Mouse (Mus musculus): ENCODE results near the gene Ammecr1. TPM values are rescaled to one million over a fixed set of nuclear protein-coding genes. Genes with fewer than 3 reads are reported as not detected.

The Ammecr1 gene
- total RNA-seq, 2 experiments from 2014 or later: 8.7 to 12.2 TPM

DNA sequence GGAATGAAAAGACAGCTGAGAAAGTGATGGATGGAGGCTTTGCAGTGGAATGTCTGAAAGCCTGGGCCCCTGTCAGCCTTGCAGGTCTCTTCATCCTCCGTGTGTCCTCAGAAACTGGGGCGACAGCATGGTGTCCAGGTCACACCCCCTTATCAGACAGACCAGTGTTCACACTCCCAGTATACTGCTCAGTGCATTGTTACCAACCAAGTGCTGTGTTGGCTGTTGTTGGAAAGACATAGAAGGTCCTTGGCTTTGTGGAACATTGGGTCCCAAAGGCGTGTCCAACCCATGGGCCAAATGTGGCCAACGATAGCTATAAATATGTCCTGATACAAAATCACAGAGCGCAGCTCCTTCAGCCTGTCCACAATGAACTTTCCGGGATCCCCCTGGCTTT, 136.0 kb downstream of the Ammecr1 start:
- no peak for DNase-seq (ENCODE audit: low spot score in 2 of 2)

DNA sequence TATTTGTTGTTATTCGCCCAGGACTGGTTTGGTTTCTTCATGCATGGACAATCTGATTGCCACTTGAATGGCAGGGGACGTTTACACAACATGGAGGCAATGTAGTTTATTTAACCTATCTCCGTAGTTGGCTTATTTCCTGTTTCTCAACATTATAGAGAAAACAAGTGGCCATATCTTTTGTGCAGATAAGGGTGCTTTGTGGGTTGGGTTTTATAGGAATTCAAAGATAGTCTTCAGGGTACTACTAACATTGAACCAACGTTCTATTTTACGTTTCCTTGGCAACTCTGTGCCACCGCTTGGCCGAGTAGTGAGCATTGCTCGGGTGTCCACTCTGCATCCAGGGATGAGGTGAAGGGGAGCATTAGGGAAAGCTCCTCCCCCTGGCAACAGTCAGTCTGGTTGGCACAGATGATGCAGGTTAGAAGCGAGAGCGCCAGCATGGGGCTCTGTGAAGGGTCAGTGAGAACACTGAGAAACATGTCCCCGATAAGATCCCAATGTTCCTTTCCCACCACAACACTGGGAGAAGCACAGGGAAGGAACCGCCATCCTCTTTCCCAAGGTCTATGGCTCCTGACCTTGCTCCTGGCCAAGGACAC, 136.6 kb downstream of the Ammecr1 start:
- DNase-seq (ENCODE audit: low spot score in 2 of 2): no peak

DNA sequence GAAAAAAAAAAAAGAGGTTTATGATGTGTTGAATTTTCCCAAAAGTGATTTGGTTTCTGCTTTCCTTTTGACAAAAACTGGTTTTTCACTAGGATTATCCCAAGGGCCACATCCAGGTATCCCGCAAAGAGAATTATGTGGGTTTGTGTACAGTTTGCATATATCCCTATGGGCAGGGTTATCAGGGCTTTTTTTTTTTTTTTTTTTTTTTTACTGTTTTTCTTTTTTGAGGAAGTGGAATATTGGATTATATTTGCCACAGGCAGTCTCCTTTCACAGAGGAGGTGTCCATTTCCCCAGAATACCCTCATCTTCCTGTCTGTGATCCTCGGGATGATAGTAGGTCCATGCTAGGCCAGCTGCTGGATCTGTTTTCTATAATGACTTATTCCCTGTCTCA, 137.3 kb downstream of the Ammecr1 start:
- DNase-seq (ENCODE audit: low spot score in 2 of 2): no peak

- DNase-seq (ENCODE audit: low spot score in 2 of 2): no peak
Observed at GRCm38 (mm10) chrX:142828184-142828908, 138.2 kb downstream of the Ammecr1 start.

DNA sequence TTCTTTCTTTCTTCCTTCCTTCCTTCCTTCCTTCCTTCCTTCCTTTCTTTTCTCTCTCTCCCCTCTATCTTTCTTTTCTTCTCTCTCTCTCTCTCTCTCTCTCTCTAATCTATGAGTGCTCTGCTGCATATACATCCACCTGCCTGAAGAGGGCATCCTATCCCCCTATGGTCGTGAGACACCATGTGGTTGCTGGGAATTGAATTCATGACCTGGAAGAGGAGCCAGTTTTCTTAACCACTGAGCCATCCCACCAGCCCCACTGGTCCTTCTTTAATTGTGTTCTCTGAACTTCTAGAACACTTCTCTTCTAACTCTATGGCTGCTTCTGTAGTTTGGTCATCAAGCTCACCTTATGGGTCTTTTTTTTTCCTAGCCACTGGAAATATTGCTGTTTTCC, 138.9 kb downstream of the Ammecr1 start:
- no peak for DNase-seq (ENCODE audit: low spot score in 2 of 2)

- DNase-seq (ENCODE audit: low spot score in 2 of 2): no peak
Observed at GRCm38 (mm10) chrX:142825309-142825708, 141.2 kb downstream of the Ammecr1 start.

GRCm38 (mm10) chrX:142821846-142822245, 144.7 kb downstream of the Ammecr1 start:
- no peak for DNase-seq (ENCODE audit: low spot score in 2 of 2)

DNA sequence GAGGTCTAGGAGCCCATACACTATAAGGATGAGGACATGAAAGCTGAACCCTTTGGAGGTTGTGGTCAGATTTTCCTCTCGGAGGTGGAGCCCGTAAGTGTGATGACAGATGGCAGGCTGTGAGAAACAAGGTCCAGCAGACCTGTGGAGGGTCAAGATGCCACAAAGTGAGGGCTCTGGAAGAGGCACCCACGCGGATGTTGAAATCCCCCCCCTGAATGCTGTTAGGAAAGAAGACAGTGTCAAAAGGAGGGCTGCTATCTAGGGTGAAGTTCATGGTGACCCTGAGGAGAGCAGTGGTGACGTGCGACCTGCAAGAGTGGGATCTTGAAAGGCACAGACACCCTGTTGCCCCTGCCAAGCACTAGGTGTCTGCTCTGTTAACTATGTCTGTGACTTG, 145.3 kb downstream of the Ammecr1 start:
- no peak for DNase-seq (ENCODE audit: low spot score in 2 of 2)

DNA sequence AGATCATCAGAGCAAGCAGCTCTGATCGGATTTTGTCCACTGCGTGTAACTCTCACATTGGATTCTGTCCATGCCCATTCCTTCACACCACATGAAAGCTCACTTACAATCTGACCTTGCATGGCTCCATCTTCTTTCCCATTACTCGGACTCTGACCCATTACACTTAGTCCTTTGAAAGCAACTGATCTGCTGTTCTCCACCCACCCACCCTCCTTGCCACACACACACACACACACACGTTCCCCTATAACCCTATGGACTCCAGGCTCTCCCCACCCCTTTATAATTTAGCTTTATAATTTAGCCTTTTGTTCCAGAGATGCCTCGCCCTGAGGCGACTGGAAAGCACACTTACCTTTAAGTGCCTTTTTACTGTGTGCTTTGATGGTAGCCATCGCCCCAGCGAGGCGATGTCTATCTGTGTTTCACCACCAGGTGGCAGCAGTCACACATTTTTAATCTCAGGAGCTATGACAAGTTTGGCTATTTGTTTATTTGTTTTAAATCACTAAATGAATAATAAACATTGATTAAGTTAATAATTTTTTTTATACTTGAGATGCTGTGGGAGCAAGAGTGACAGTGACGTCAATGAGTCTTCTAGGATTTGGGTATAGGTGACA, 148.4 kb downstream of the Ammecr1 start:
- DNase-seq (ENCODE audit: low spot score in 2 of 2): peak in 1 of 2 experiments; percentile 56

GRCm38 (mm10) chrX:142813146-142813545, 153.4 kb downstream of the Ammecr1 start:
- no peak for DNase-seq (ENCODE audit: low spot score in 2 of 2)

DNA sequence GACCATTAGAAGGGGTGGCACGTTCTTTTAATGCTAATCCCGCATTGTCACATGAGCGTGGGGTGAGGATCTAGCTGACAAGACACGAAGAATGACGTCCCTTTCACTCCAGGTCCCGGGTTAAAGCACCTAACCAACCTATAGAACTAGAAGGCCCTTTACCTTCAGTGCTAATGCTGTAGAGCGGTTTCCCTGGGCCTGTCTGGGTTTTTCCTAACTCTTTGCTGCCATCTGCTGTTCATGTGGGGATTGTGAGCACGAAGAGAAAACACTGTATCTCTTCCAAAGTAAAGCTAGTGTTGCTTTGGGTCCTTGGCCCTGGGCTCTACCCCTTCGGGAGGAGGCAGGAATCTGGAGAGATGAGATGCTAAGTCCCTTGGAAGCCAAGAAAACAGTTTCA, 158.1 kb downstream of the Ammecr1 start:
- peak in 1 of 2 experiments; percentile 34 for DNase-seq (ENCODE audit: low spot score in 2 of 2)

DNA sequence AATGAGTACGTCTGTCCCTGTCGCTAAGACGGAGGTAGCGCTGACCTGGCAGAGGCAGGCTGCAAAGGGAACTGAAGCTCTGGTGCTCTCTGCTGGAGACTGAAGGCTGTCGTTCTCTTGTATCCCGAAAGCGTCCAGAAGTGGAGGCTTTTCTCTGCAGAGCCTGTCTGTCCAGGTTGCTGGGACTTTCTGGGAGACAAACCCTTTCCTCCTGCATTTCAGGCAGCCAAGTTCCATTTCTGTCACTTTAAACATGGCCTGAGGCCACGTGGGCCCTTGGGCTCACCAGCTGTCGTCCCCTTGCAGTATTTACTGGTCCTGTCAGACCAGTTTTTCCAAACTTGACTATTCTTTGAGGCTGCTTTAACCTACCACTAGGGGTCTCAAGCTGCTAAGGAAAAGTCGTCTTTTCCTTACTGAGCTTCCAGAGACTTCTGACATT, 159.9 kb downstream of the Ammecr1 start:
- DNase-seq (ENCODE audit: low spot score in 2 of 2): no peak

- DNase-seq (ENCODE audit: low spot score in 2 of 2): no peak
Observed at GRCm38 (mm10) chrX:142806126-142806525, 160.4 kb downstream of the Ammecr1 start.

DNA sequence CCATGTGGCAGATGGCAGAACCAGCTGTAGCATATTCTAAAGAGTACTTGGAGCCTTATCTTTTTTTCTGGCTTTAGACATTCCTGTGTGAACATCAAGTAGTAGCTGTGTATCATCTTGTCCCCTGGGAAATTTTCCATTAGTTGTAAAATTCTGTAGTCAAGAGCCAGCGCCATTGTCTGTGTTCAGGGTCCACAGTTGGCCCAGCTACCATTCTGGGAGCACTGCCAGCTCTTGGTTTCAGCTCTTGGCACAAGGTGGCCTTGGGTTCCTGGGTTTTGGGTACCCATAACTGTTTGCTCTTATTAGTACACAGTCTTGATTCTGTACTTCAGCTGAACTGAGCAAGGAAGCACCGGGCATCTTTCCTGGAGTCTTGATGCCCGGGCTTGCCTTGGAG, 161.9 kb downstream of the Ammecr1 start:
- no peak for DNase-seq (ENCODE audit: low spot score in 2 of 2)

Small RNA genes within 50 kb of the gene (microRNA-seq; reads per million reads assigned to microRNA genes)
- 0 reads per million in 2 experiments for gene Gm44351 (ENCODE audit: borderline number of aligned reads in 2 of 2)

Other genes starting within 250 kb of the Ammecr1 start
- under 1 TPM in 1 of 2 experiments, not detected in 1; 0.13 TPM for gene Rtl9, start 132.9 kb upstream of the Ammecr1 start, total RNA-seq (2021)

Data from adrenal gland, adult 18-20 months (tissue).